Mouse (Mus musculus) MEL (cell line): Measurements from ENCODE around the gene Smim4.

Experiments used
- HCFC1 ChIP-seq: IDR thresholded peaks from 2 replicates; pipeline ENCODE4 v1.6.1; 2012; ENCODE audit warnings: low read depth, mild to moderate bottlenecking, inconsistent platforms, low read length, improper control_type of control experiment, moderate library complexity
- MYB ChIP-seq: IDR thresholded peaks from 2 replicates; pipeline ENCODE4 v1.6.1; 2011; ENCODE audit warnings: mild to moderate bottlenecking, low read depth, low read length, improper control_type of control experiment
- RAD21 ChIP-seq: IDR thresholded peaks from 2 replicates; pipeline ENCODE4 v1.6.1; 2011; ENCODE audit warnings: mild to moderate bottlenecking, low read depth, low read length, improper control_type of control experiment
- ZNF384 ChIP-seq: IDR thresholded peaks from 2 replicates; pipeline ENCODE4 v1.6.1; 2012; ENCODE audit warnings: low read depth, mild to moderate bottlenecking, inconsistent platforms, low read length, improper control_type of control experiment

GRCm38 (mm10) chr14:31166827-31167226 is 38.1 kb upstream of the Smim4 start:
- TF ChIP-seq HCFC1 (no peak), ZNF384 (no peak), RAD21 (no peak), MYB (no peak)
